Mouse (Mus musculus) gastrocnemius, adult 2 months (tissue): ENCODE measurements around the gene Sec31b. TPM values are rescaled to one million over a fixed set of nuclear protein-coding genes. Genes with fewer than 3 reads are reported as not detected.

Experiments used
- DNase-seq: peaks from one replicate; pipeline ENCODE4 v3.0.0; 2022
- H3K27ac ChIP-seq: fragments of 200-600 bp; 2 replicates; pipeline ENCODE4 v1.8.1; 2022; ENCODE audit warnings: mild to moderate bottlenecking
- H3K4me3 ChIP-seq: fragments of 200-600 bp; 2 replicates; pipeline ENCODE4 v1.8.1; 2022; ENCODE audit warnings: mild to moderate bottlenecking, moderate library complexity
- CTCF ChIP-seq: fragments of 200-600 bp; IDR thresholded peaks from 2 replicates; pipeline ENCODE4 v1.8.1; 2022; ENCODE audit warnings: antibody characterized with exemption, mild to moderate bottlenecking, moderate library complexity
- intact Hi-C: fragments of 180-260 bp; cut with DNase I; formaldehyde crosslinking; loops from one replicate; pipeline ENCODE4 v1.15.1; 2025
- total RNA-seq, 2 experiments: library from RNA; stranded (reverse); gene quantifications; 2 replicates each; pipeline ENCODE4 v1.2.3; 2021

Gene Sec31b
- total RNA-seq, 2 experiments from 2014 or later = 19.0 to 21.9 TPM

DNA sequence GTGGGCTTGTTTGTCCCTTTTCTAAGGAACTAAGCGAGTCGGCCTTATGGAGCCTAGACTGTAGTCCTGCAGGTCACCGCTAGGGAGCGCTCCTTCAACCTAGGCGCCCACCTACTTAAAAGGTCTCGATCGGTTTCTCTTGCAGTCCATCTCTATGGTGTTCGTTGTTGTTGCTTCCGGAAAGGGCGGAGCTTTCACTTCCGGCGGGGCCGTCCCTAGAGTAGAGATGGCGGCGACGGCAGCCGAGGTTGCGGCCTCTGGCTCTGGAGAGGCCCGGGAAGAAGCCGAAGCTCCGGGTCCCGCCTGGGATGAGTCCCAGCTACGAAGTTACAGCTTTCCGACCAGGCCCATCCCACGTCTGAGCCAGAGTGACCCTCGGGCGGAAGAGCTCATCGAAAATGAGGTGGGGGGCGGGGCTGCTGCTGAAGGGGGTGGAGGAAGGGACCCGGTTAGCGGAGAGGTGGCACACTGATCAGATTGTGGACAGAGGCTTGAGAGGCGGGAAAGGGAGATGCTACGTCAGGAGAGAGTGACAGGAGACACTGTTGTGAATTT is 17.1 kb upstream of the Sec31b start, which contains the start of gene Hif1an:
Gene Hif1an (plus strand): TSS at position 199 of the 555 bp plus-strand sequence.
- Histone ChIP-seq H3K27ac (peak within 1 kb of the TSS; percentile 91), H3K4me3 (peak within 1 kb of the TSS; percentile 87)
- intact Hi-C loops = no loop called here
- peak; percentile 95 for DNase-seq
- no peak; the same call in none of the 2 replicates for TF ChIP-seq CTCF

DNA sequence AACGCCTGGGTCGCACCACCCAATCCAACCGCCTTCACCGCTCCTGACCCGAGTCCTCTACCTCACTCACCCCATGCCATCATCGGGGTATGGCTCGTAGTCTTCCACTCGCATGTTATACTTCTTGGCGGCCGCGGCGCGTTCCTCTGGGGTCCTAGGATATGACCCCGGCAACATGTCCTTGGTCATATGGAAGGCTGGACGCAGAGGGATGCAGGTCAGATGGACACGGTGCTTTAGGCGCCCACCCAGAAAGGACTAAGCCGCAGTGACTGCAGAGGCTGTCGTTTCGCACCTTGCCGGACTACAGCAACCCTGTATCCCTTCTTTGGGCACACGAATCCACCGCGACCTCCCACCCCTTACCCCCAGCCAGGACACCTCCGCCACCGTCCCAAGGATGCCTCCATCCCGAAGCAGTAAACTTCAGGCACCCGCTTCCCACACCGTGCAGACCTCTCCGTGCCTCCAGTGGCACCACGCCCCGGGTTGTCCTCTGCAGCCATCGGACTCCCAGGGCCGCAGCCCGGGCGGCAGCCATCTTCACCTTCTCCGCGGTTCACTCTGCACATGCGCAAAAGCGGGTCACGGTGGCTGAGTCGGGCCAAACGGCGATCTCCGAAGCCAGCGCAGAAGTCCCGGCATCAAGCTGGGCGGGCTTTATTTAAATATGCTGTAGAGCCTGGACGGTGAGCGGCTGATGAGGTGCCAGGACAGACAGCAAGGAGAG is 9.4 kb upstream of the Sec31b start, which contains the start of gene Ndufb8:
Gene Ndufb8 (minus strand): TSS at position 580 of the 730 bp plus-strand sequence.
- Histone ChIP-seq H3K27ac (peak within 1 kb of the TSS; percentile 97), H3K4me3 (peak within 1 kb of the TSS; percentile 99)
- intact Hi-C loops = no loop called here
- DNase-seq = peak; percentile 97
- no peak for TF ChIP-seq CTCF

DNA sequence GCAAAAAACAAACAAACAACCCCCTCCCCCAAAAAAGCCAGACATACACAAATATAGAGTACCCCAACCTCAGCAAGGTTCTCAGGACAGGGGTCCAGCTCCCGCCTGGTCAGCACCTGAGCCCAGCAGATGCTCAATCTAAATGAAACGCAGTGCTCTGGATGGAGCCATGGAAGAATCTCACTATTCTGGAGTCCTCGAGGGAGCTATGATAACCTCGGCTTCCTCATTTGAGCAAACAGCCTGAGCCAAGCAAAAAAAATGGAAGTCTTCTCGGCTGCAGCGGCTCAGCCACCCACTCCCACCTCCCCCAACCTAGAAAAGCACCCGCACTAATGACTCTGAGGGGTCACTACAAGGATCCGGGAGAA is 8.8 kb upstream of the Sec31b start:
- intact Hi-C loops = no loop called here
- Histone ChIP-seq H3K27ac (peak overlapping the region; percentile 97), H3K4me3 (peak overlapping the region; percentile 99)
- TF ChIP-seq CTCF = no peak
- no peak for DNase-seq

DNA sequence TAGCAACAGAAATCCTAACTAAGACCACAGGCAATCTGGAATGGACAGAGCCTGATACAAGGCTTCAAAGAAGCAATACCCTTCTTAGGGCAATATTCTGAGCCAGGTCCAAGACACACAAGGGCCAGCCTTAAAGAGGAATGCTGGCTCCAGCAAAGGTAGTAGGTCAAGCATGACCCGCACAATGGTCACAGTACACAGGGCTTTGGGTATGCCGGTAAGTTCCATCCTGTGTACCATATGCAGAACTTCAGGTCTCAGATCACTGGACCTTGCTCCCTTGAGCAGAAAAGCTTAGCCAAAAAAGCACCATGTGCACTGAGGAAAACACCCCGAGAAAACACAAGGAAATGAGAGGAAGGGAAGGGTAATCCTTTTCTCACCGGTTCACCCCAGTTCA is 7.6 kb upstream of the Sec31b start:
- no peak for TF ChIP-seq CTCF
- H3K27ac ChIP-seq = no peak overlapping the region
- H3K4me3 ChIP-seq = peak overlapping the region; percentile 99; the same call in 1 of the 2 replicates
- intact Hi-C loops = no loop called here
- no peak for DNase-seq

DNA sequence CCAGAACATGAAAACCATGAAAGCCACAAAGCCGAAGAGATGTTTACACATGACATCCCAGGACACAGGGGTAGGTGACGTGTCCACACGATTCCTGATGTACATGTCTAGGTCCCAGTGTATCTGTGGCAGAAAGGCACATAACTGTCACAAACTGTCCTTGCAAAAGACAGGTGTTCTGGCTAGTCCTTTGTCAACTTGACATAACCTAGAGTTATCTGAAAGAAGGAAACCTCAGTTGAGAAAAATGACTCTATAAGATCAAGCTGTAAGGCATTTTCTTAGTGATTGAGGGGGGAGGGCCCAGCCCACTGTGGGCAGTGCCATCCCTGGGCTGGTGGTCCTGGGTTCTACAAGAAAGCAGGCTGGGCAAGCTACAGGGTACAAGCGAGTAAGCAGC is 7.1 kb upstream of the Sec31b start, which contains the start of gene Gm20538:
Gene Gm20538 (minus strand): TSS at position 101 of the 400 bp plus-strand sequence.
- Histone ChIP-seq H3K4me3 (peak within 1 kb of the TSS; percentile 99), H3K27ac (no peak within 1 kb of the TSS)
- no peak for DNase-seq
- intact Hi-C loops = no loop called here
- TF ChIP-seq CTCF = no peak

DNA sequence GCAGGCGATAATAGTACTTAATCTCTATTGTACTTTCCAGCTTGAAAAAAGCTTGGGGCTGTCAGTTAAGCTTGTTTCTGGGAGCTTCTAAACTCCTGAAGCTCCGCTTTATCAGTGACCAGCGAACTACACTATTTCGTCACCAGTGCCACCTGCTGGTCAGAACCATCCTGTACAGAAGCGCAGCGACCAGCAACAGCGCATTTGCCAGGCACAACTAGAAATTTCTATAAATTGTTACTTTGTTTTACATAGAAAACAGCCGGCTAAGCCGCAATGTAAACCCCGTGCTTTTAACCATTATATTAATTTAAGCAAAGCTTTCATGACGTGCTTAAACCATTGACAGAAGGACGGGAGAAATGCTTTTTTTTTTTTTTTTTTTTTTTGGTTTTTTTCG is 889 bp downstream of the Sec31b start:
- peak; percentile 85 for DNase-seq
- peak overlapping the region; percentile 78 for H3K4me3 ChIP-seq
- peak; percentile 79 for TF ChIP-seq CTCF
- intact Hi-C loops = loop anchor here (5.0 kb wide), 1 partner anchor 67 kb away; no protein-coding TSS in a partner anchor
- H3K27ac ChIP-seq = peak overlapping the region; percentile 91

DNA sequence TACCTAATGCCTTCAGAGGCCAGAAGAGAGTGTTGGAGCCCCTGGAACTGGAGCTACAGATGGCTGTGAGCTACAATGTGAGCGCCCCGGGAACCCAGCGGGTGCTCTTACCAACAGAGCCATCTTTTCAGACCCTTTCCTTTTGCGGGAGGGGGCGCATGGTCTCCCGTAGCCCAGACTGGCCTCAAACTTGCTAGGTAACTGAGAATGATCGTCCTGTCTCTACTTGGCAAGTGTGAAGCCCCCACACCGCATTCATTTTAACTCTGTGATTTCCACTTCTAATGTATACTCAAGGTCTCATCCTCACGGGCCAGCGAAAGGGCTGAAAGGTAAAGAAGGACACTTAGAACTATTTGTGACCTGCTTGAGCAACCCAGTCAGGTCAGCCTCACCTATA is 1.3 kb downstream of the Sec31b start:
- intact Hi-C loops = loop anchor here (5.0 kb wide), 1 partner anchor 67 kb away; no protein-coding TSS in a partner anchor
- peak overlapping the region; percentile 78 for H3K4me3 ChIP-seq
- peak overlapping the region; percentile 91 for H3K27ac ChIP-seq
- DNase-seq = no peak
- no peak for TF ChIP-seq CTCF

GRCm38 (mm10) chr19:44542694-44543178 is 2.9 kb downstream of the Sec31b start:
- no peak for TF ChIP-seq CTCF
- no peak overlapping the region for H3K27ac ChIP-seq
- DNase-seq = no peak
- intact Hi-C loops = loop anchor here (5.0 kb wide), 1 partner anchor 65 kb away; no protein-coding TSS in a partner anchor
- no peak overlapping the region for H3K4me3 ChIP-seq

DNA sequence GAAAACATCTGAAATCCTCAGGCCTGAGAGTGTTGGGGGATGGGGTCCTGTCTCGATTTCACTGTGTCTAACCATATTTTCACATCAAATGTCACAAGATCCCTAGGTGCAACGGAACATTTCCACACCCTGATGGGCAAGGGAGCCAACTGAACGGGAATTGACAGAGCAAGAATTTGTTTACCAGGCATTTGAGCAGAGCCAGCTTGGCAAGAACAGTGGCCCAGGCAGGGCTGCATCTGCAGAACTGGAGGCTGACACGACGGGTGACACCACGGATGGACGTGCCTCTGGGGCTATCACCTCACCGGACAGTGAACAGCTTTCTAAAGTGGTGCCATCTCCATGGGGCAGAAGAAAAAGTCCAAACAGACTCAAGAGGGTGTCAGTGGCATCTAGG is 8.2 kb downstream of the Sec31b start:
- DNase-seq = peak; percentile 80
- intact Hi-C loops = loop anchor here (5.0 kb wide), 1 partner anchor 165 kb away; no protein-coding TSS in a partner anchor

DNA sequence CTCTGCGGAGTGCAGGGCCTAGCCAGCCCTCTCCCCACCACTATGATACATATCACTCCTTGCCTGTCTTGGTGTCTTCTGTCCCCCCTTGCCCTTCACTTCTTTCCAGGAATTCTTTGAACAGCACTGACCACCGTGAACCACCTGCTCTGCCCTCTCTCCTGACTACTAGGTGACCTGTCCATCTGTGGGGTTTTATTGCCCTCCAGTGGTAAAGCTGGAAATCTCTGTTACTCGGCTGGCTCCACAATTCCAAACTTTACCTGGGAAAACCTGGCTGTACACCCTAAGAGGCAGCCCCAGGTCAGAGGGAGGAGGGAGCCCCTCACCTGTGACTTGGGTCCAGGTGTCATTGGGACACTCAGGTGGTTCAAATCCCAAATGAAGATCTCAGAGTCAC is 10.3 kb downstream of the Sec31b start:
- intact Hi-C loops = loop anchor here (5.0 kb wide), 1 partner anchor 163 kb away; no protein-coding TSS in a partner anchor
- no peak overlapping the region for H3K27ac ChIP-seq
- TF ChIP-seq CTCF = peak; percentile 48
- no peak for DNase-seq
- H3K4me3 ChIP-seq = no peak overlapping the region

More for the DNA sequence above, 8.2 kb downstream of the Sec31b start:
- H3K4me3 ChIP-seq = no peak overlapping the region
- peak overlapping the region; percentile 82 for H3K27ac ChIP-seq
- TF ChIP-seq CTCF = no peak

GRCm38 (mm10) chr19:44530018-44530417 is 15.6 kb downstream of the Sec31b start:
- Histone ChIP-seq H3K27ac (no peak overlapping the region), H3K4me3 (no peak overlapping the region)
- TF ChIP-seq CTCF = no peak
- intact Hi-C loops = no loop called here
- no peak for DNase-seq

DNA sequence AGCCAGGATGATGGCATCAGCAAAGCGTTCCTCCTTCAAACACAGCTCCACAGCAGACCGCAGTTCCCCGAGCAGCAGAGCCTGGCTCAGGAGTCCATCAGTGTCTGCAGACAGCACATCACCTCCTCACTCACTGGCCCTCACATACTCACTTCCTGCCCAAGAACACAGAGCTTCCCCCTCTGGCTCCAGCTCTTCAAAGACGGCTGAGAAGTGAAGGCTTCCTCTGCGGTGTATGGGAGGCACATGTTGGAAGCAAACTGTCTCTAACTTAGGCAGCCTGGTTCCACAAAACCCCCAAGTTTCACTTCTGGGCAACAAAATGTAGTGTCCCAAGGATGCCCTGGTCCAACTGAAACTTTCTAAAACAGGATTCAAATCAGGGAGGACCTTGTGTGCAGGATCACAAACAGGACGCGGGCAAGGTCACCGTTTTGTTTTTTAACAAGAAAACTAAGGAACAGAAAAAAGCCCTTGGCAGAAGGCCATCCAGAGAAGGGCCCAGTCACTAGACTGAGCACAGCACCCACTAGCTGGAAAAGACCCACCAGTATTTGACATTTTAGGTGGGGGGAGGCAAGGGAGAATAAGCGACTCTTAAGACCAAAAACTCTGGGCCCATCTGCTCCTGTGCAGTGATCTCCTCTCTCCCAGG is 20.0 kb downstream of the Sec31b start:
- no peak overlapping the region for H3K4me3 ChIP-seq
- no peak for DNase-seq
- intact Hi-C loops = no loop called here
- H3K27ac ChIP-seq = no peak overlapping the region
- no peak for TF ChIP-seq CTCF
